Mouse (Mus musculus) testis, adult 2 months (tissue): ENCODE data around the gene Nfic.

ENCODE experiments used
- CTCF ChIP-seq: fragments of 200-500 bp; IDR thresholded peaks from 2 replicates; pipeline ENCODE4 v1.5.1; 2012; ENCODE audit warnings: low read depth, mild to moderate bottlenecking, inconsistent platforms, low read length, moderate library complexity; ENCODE audit not compliant: control insufficient read depth, insufficient read depth, insufficient replicate concordance
- POLR2A ChIP-seq: fragments of 200-500 bp; IDR thresholded peaks from 2 replicates; pipeline ENCODE4 v1.6.1; 2012; ENCODE audit warnings: low read depth, mild to moderate bottlenecking, inconsistent platforms, low read length, moderate library complexity; ENCODE audit not compliant: control insufficient read depth

DNA sequence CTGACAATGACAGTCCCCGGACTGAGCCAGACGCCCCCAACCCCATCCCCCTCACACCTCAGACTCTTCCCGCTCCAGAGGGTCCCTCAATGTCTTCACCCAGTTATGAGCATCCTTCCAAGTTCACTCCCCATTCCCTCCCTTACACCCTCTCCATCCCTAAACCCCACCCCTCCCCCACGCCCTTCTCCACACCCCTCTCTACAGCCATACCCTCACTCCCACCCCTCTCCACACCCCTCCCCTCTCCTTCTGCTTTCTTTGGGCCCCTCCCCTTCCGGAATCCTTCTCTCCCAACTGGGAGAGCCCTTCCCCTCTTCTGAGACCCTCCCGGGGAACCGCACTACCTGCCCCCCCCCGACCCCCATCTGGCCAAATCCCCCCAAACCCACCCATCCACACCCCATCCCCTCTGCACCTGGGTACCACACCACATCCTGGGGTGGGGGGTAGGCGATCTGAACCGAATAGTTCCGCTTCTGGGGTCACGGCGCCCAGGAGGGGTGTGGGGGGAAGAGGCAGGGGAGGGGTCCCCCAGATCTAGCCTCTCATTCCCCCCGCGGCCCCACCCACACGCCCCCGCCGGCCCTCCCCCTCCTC, 17.1 kb upstream of the Nfic start:
- TF ChIP-seq CTCF = no peak
- TF ChIP-seq POLR2A = no peak
